Mouse (Mus musculus) intestine, embryonic 16.5 days (tissue): ENCODE measurements around the gene Socs2. TPM values are rescaled to one million over a fixed set of nuclear protein-coding genes. Genes with fewer than 3 reads are reported as not detected.

Experiments
- ATAC-seq: fragments of 200-750 bp; cut with Nextera tagmentation; 2 replicates; pipeline ENCODE4 v1.8.0; 2017; ENCODE audit warnings: moderate TSS enrichment, moderate library complexity
- H3K27ac ChIP-seq: fragments of 300-500 bp; sonication (generic); 2 replicates; pipeline ENCODE4 v1.5.1; 2014; ENCODE audit warnings: mild to moderate bottlenecking, low read length
- H3K27me3 ChIP-seq: fragments of 300-500 bp; sonication (generic); replicated peaks from 2 replicates; pipeline ENCODE4 v1.6.1; 2014; ENCODE audit warnings: low read length, control low read depth, mixed read lengths; ENCODE audit not compliant: control insufficient read depth, insufficient read depth
- H3K36me3 ChIP-seq: fragments of 300-500 bp; sonication (generic); 2 replicates; pipeline ENCODE4 v1.6.1; 2014; ENCODE audit warnings: low read length, control low read depth; ENCODE audit not compliant: control insufficient read depth, insufficient read depth
- H3K4me1 ChIP-seq: fragments of 300-500 bp; sonication (generic); 2 replicates; pipeline ENCODE4 v1.6.1; 2014; ENCODE audit warnings: low read length, control low read depth, mixed read lengths; ENCODE audit not compliant: control insufficient read depth, insufficient read depth
- H3K4me2 ChIP-seq: fragments of 300-500 bp; sonication (generic); 2 replicates; pipeline ENCODE4 v1.6.1; 2014; ENCODE audit warnings: low read depth, low read length, control low read depth
- H3K4me3 ChIP-seq: fragments of 300-500 bp; sonication (generic); 2 replicates; pipeline ENCODE4 v1.5.1; 2014; ENCODE audit warnings: mild to moderate bottlenecking, low read length
- H3K9ac ChIP-seq: fragments of 300-500 bp; sonication (generic); 2 replicates; pipeline ENCODE4 v1.6.1; 2014; ENCODE audit warnings: low read depth, low read length
- H3K9me3 ChIP-seq: fragments of 300-500 bp; sonication (generic); 2 replicates; pipeline ENCODE4 v1.6.1; 2016; ENCODE audit warnings: low read length, control low read depth; ENCODE audit not compliant: control insufficient read depth
- WGBS: fragments of 180-500 bp; shearing (Covaris S2); extraction: QIAGEN DNeasy Blood & Tissue Kit; methylation state at CpG from one replicate; pipeline ENCODE4 v1.1.7; 2014; 5-methylcytosine and 5-hydroxymethylcytosine counted together
- polyA plus RNA-seq: library from polyadenylated mRNA; unstranded; fragments of >200 nt; fragmentation: Nextera tagmentation; extraction: Ambion mirVana; gene quantifications from 2 replicates; pipeline ENCODE4 v1.2.1, GENCODE M21; 2015

Socs2 gene
- polyA plus RNA-seq: 77.5 and 81.3 TPM in 2 replicates

DNA sequence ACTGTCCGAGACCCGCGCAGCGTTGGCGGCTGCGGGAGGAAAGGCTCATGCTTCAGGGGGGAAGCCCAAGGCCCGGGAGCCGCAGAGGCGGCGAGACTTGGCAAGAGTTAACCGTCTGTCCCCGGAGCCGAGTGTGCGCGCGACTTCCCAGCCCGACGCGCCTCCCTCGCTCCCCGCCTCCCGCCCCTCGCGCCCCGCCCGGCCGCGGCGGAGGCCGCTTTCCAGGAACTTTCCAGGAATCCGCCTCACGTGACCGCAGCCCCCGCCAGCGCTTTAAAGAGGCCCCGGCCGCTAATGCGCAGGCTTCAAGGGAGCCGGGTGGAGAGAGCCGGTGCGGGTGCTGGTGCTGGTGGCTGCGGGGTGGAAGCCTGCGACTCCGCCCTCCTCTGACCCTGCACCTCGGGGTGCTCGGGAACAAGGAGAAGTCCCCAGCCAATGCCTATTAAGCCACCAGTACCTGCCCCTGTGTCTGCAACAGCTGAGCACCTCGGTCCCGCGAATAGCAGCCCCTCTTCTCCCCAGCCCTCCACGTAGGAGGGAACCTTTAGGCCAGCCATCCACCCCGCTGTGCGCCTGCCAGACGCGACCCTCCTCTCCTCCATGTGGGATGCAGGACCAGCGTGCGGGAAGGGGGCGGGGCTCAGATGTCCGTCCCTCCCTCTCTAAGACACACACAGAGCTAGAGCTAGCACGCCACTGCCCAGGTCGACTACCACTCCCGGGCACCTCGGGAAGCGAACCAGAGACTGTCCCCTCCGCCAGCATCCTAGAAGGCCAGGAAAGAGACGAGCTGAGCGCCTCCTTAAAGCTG lies at the start of gene Socs2:
TSS of gene Socs2 (minus strand) at position 496 of the 811 bp plus-strand sequence.
- peak within 1 kb of the TSS; percentile 89 for H3K27ac ChIP-seq
- WGBS: under 1% methylated on average over 57 of the region's 66 CpGs
- H3K9ac ChIP-seq: peak within 1 kb of the TSS; percentile 76
- H3K27me3 ChIP-seq: no peaks in the 10 kb centered on the region
- peak within 1 kb of the TSS; percentile 98 for H3K4me2 ChIP-seq
- no peaks in the 10 kb centered on the region for H3K36me3 ChIP-seq
- H3K9me3 ChIP-seq: no peaks in the 10 kb centered on the region
- peak within 1 kb of the TSS; percentile 65 for H3K4me3 ChIP-seq
- ATAC-seq: peak; percentile 90
- peaks cover 7% of the 10 kb centered on the region for H3K4me1 ChIP-seq

DNA sequence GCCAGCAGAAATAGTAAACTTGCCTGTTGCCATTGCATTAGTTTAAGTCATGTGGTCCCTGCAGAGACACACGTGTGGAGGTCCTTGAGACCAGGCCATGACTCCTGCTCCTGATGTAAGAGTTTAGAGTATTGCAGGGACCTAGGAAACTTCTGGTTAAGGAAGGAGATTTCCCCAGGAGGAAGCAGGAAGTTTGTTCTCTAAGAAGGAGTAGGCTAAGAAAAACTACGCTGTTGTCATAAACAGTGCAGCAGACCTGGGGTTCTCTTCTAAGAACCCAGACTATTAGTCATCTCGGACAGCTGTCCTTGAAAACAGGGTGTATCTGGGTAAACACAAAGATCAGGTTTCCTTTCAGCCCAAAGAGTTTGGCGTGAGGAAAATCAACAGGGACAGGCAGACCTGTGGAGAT lies 48.5 kb upstream of the Socs2 start:
- 26% methylated on average over 4 of the region's 4 CpGs for WGBS
- no peak overlapping the region for H3K27ac ChIP-seq
- no peaks in the 10 kb centered on the region for H3K9me3 ChIP-seq
- H3K4me2 ChIP-seq: no peak overlapping the region
- H3K4me3 ChIP-seq: no peak overlapping the region
- no peaks in the 10 kb centered on the region for H3K36me3 ChIP-seq
- H3K27me3 ChIP-seq: no peaks in the 10 kb centered on the region
- 0 out of 2 replicates have a peak, but pooled peaks cover 5% of the 10 kb centered on the region for H3K4me1 ChIP-seq
- no peak overlapping the region for H3K9ac ChIP-seq
- peak; percentile 38 for ATAC-seq

DNA sequence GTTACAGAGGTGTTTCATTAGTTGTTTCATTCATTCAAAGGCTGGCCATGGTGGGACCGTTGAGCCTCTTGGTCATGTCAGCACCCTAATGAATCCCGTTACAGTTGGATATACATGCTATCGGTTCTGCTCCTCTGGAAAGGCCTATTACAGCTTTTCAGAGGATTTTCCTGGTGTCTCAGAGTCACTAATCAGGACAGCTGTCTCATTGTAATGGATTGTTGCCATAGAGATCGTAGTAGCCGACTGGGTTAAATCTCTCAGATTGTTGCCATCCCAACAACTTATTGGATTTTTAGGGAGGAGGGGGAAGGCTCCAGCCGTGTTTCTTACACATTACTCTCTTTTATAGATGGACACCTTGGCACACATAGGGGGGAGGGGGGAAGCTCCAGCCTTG lies 47.5 kb upstream of the Socs2 start:
- Histone ChIP-seq H3K27me3 (no peaks in the 10 kb centered on the region), H3K9me3 (no peaks in the 10 kb centered on the region), H3K4me1 (0 out of 2 replicates have a peak, but pooled peaks cover 5% of the 10 kb centered on the region), H3K4me3 (no peak overlapping the region), H3K27ac (no peak overlapping the region), H3K9ac (no peak overlapping the region), H3K36me3 (no peaks in the 10 kb centered on the region), H3K4me2 (no peak overlapping the region)
- 73% methylated on average over 6 of the region's 6 CpGs for WGBS
- ATAC-seq: no peak

DNA sequence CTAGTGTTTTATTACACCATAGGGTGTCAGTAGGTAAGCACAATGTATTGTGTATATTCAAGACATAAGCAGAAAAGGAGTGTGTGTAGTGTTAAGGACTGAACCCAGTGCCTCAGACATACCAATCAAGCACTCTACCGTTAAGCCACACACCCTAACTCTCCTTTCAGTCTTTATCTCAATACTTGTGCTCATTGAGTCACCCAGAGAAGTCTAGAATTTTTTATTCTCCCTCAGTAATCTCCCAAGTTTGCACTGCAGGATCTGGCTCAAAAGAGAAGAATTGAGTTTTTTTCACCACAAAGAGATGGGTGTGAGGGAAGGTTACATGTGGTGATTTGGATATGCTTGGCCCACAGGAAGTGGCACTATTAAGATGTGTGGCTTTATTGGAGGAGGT lies 45.3 kb upstream of the Socs2 start:
- Histone ChIP-seq H3K9ac (no peak overlapping the region), H3K27ac (no peak overlapping the region), H3K36me3 (no peaks in the 10 kb centered on the region), H3K9me3 (no peaks in the 10 kb centered on the region), H3K4me2 (no peak overlapping the region), H3K4me1 (0 out of 2 replicates have a peak, but pooled peaks cover 8% of the 10 kb centered on the region), H3K4me3 (no peak overlapping the region), H3K27me3 (no peaks in the 10 kb centered on the region)
- no peak for ATAC-seq
- WGBS: 69% methylated on average over 1 of the region's 1 CpGs

DNA sequence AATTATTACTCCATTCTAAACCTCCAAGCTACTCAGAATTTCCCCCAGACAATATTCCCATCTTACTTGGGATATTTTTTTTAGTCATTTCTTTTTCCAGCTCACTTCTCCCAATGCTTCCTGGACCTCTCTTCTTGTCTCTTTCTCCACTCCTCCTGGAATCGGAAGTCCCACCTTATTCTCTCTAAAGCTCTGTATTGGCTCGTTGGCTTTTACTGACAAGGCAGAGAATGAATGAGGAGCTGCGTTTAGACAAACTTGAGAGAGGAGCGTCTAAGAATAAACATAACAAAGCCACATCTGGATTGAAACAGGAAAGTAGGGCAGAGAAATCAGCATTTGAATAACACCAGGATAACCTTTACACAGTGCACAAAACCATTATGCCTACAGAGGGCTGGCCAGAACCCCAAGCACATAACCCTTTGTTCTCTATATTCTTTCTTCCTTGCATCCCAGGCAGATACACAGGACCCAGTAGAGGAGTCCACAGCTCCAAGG lies 44.1 kb upstream of the Socs2 start:
- Histone ChIP-seq H3K4me3 (no peak overlapping the region), H3K36me3 (no peaks in the 10 kb centered on the region), H3K4me2 (no peak overlapping the region), H3K27ac (no peak overlapping the region), H3K9ac (no peak overlapping the region), H3K9me3 (no peaks in the 10 kb centered on the region), H3K4me1 (0 out of 2 replicates have a peak, but pooled peaks cover 8% of the 10 kb centered on the region), H3K27me3 (no peaks in the 10 kb centered on the region)
- ATAC-seq: no peak
- 54% methylated on average over 4 of the region's 4 CpGs for WGBS

DNA sequence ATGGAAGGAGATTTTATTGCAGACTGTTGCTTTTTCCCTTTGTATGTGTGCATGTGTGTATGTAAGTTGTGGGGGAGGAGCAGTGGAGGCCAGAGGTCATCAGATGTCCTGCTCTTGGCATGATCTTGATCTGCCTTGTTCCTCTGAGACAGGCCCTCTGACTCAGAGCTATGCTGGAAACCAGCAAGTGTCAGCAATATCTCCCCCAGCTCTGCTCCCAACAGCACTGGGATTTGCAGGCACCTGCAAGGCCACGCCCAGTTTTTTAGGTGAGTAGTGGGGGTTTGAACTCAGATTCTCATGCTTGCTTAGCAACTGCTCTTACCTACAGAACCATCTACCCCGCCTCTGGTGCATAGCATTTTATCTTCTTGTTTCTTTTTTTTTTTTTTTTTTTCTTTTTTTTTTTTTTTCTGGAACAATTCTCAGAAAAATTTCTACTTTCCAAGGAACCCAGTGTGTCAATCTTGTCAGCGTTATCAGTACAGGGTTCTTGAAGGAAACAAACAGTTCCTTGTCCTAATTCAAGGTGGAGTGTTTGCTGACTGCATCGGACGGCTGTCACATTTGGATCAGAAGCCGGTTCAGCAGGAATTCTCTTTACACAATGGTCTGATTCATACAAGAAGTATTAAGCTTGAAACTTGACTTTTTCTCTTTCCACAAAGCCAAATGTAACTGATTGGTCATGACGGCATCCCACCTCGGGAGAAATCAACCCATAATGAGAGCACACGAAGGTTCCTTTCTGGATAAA lies 41.2 kb upstream of the Socs2 start:
- WGBS: 63% methylated on average over 9 of the region's 9 CpGs
- peak; percentile 23; the same call in 1 of the 2 replicates for ATAC-seq
- Histone ChIP-seq H3K4me3 (no peak overlapping the region), H3K27ac (no peak overlapping the region), H3K36me3 (no peaks in the 10 kb centered on the region), H3K4me1 (0 out of 2 replicates have a peak, but pooled peaks cover 3% of the 10 kb centered on the region), H3K4me2 (no peak overlapping the region), H3K27me3 (no peaks in the 10 kb centered on the region), H3K9me3 (no peaks in the 10 kb centered on the region), H3K9ac (no peak overlapping the region)

DNA sequence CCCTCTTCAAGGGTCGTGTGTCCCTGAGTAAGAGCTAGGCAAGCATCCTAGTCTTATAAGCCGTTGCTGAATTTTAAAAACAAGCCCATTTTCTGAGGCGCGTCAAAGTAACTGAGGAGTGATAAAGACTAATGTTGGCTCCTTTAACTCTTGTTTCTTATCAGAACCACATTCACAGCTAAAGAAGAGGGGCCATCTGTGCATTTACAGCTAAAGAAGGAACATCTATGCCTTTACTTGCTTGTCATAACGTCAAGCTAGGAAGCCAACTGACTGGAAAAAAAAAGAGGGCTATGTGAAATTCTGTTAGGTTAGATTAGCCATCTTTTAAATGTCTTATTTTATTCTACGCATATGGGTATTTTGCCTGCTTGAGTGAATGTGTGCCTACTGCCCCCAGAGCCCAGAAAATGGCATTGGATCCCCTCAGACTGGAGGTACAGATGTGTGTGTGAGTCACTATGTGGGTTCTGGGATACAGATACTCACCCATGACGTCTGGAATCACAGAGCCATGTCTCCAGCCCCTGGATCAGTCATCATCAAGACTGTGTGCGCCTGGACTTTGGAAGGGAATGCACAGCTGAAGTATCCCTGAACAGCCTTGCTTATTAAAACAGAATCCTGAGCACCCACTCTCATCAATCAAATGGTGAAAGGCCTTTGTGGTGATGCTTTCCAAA lies 40.5 kb upstream of the Socs2 start:
- no peak overlapping the region for H3K4me3 ChIP-seq
- H3K9ac ChIP-seq: no peak overlapping the region
- no peaks in the 10 kb centered on the region for H3K36me3 ChIP-seq
- no peak for ATAC-seq
- WGBS: 84% methylated on average over 8 of the region's 8 CpGs
- no peak overlapping the region for H3K27ac ChIP-seq
- H3K4me1 ChIP-seq: 0 out of 2 replicates have a peak, but pooled peaks cover 3% of the 10 kb centered on the region
- no peaks in the 10 kb centered on the region for H3K27me3 ChIP-seq
- no peaks in the 10 kb centered on the region for H3K9me3 ChIP-seq
- H3K4me2 ChIP-seq: no peak overlapping the region

DNA sequence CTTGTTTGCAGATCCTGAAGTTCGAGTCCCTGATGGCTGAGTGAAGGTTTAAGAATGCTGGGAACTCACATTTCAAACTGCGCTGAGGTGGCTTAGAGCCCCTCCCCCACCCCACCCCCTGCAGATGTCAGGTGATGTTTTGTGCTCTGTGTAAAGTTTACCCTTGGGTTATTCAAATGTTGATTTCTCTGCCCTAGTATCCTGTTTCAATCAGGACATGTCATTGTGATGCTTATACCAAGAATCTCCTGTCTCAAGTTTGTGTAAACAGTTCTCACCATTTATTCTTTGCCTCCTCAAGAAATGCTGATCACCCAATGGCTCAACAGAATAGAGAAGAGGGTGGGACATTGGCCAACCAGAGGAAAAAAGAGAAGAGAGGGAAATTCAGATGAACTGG lies 39.1 kb upstream of the Socs2 start:
- no peak for ATAC-seq
- no peaks in the 10 kb centered on the region for H3K27me3 ChIP-seq
- H3K4me1 ChIP-seq: 0 out of 2 replicates have a peak, but pooled peaks cover 3% of the 10 kb centered on the region
- no peak overlapping the region for H3K27ac ChIP-seq
- H3K4me2 ChIP-seq: no peak overlapping the region
- WGBS: 58% methylated on average over 2 of the region's 2 CpGs
- H3K9me3 ChIP-seq: no peaks in the 10 kb centered on the region
- no peak overlapping the region for H3K9ac ChIP-seq
- H3K4me3 ChIP-seq: no peak overlapping the region
- H3K36me3 ChIP-seq: no peaks in the 10 kb centered on the region

DNA sequence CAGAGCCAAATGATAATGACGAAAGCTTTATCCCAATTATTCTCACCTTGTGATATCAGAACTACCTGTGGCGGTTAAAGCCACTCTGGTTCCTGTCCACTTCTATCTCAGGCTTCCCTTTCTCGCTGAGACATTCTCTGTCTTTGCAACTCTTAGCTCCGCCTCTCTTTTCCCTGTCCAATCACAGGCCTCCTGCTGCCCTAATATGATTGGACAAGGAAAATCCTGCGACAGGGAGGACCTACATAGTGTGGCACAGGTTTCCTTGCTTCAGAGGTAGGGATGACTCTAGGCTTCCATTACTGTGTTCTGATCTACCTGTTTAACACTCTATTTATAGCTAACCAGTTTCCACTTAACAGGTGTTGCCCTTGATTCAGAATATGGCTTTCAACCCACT lies 36.3 kb upstream of the Socs2 start:
- no peak overlapping the region for H3K4me3 ChIP-seq
- no peak overlapping the region for H3K27ac ChIP-seq
- no peaks in the 10 kb centered on the region for H3K9me3 ChIP-seq
- 88% methylated on average over 5 of the region's 5 CpGs for WGBS
- ATAC-seq: no peak
- no peak overlapping the region for H3K9ac ChIP-seq
- H3K36me3 ChIP-seq: no peaks in the 10 kb centered on the region
- no peaks in the 10 kb centered on the region for H3K27me3 ChIP-seq
- 0 out of 2 replicates have a peak, but pooled peaks cover 3% of the 10 kb centered on the region for H3K4me1 ChIP-seq
- no peak overlapping the region for H3K4me2 ChIP-seq
